Mouse (Mus musculus) left cerebral cortex, adult 2 months (tissue): ENCODE measurements around the gene Gsta4. TPM values are rescaled to one million over a fixed set of nuclear protein-coding genes. Genes with fewer than 3 reads are reported as not detected.
"Not testable (repeated sequence)": the region's sequence is repeated elsewhere in the genome, so short reads cannot be mapped to it uniquely, and the experiment has no call there.

Experiments used
- DNase-seq, 2 experiments: peaks; one replicate each; pipeline ENCODE4 v3.0.0; 2021 to 2022; ENCODE audit warnings: low spot score in 2 of 2, mixed read lengths in 1 of 2; ENCODE audit errors: extremely low spot score in 1 of 2
- H3K27ac ChIP-seq: fragments of 200-600 bp; 2 replicates; pipeline ENCODE4 v1.8.1; 2022
- H3K4me3 ChIP-seq: fragments of 200-600 bp; 2 replicates; pipeline ENCODE4 v1.8.1; 2022
- CTCF ChIP-seq: fragments of 200-600 bp; IDR thresholded peaks from 2 replicates; pipeline ENCODE4 v1.8.1; 2022; ENCODE audit warnings: antibody characterized with exemption, mild to moderate bottlenecking, moderate library complexity
- intact Hi-C: fragments of 180-260 bp; cut with DNase I; formaldehyde crosslinking; loops from one replicate; pipeline ENCODE4 v1.15.1; 2025
- total RNA-seq, 2 experiments: library from RNA; stranded (reverse); gene quantifications; 2 replicates each; pipeline ENCODE4 v1.2.3; 2021

The Gsta4 gene
- total RNA-seq, 2 experiments from 2014 or later, result 38.2 to 39.6 TPM

- Histone ChIP-seq H3K4me3 (no peak overlapping the region), H3K27ac (no peak overlapping the region)
- intact Hi-C loops, result no loop called here
- TF ChIP-seq CTCF, result no peak
- no peak for DNase-seq
These were observed 29.9 kb downstream of the Gsta4 start for GRCm38 (mm10) chr9:78212341-78213049.

DNA sequence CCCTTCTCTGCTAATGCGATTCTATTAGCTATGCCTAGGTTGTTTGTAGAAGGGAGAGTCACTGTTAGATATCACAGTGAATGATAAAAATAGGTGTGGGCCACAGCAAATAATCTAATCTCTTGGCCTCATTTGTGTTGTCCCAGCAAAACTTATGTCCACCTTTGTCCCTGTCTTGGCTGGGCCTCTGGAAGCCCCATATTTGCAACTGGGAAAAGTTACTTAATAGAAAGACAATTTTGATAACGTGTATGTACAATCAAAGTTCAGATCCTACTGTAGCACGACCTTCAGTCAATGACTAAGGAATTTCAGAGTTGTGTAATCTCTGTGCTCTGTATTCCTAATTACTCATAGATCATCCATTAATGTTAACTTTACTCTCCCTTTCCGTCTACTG, 34.5 kb downstream of the Gsta4 start:
- no peak for TF ChIP-seq CTCF
- no peak for DNase-seq
- no peak overlapping the region for H3K4me3 ChIP-seq
- intact Hi-C loops, result no loop called here
- H3K27ac ChIP-seq, result no peak overlapping the region

- Histone ChIP-seq H3K27ac (no peak overlapping the region), H3K4me3 (no peak overlapping the region)
- intact Hi-C loops, result no loop called here
- TF ChIP-seq CTCF, result no peak
- DNase-seq, result no peak
These were observed 40.0 kb downstream of the Gsta4 start for GRCm38 (mm10) chr9:78222616-78223015.

GRCm38 (mm10) chr9:78223221-78223902, 40.8 kb downstream of the Gsta4 start:
- Histone ChIP-seq H3K27ac (no peak overlapping the region), H3K4me3 (no peak overlapping the region)
- TF ChIP-seq CTCF, result no peak
- no peak for DNase-seq
- intact Hi-C loops, result no loop called here

DNA sequence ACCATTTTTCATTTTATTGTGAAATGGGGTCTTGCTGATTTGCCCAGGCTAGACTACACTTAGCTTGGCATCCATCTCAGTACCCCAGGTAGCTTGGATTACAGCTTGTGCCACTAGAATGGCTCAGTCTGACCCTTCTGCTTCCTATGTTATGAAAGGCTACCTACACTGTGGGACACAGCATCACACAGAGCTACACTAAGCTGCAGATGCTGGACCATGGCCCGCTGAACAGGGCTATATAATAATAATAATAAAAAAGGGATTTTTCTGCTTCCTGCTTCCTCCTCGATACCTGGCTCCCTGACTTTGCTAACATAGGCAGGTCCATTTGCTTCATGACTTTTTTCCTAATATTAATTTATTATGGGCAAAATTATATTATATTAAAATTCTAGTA, 41.8 kb downstream of the Gsta4 start:
- intact Hi-C loops, result no loop called here
- no peak overlapping the region for H3K4me3 ChIP-seq
- no peak overlapping the region for H3K27ac ChIP-seq
- no peak for DNase-seq
- no peak for TF ChIP-seq CTCF

DNA sequence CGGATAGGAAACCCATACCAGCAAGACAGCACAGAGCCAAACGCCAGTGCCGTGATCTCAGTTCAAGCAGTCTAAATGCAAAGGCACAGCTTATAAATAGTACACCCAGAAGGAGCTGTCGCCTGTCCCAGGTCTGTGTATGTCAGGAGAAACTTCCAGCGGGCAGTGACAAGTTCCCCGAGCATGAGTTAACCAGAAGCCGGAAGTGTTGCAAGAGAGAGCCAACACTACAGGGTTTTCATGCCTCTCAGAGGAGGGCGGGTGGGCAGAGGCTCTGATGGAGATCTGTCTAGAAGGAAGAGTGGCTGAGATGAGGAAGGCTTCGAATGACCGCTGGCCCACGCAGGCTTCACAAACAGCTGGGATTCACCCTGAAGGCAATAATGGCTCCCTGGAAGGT, 42.7 kb downstream of the Gsta4 start:
- Histone ChIP-seq H3K4me3 (no peak overlapping the region), H3K27ac (no peak overlapping the region)
- intact Hi-C loops, result no loop called here
- no peak for DNase-seq
- no peak for TF ChIP-seq CTCF

DNA sequence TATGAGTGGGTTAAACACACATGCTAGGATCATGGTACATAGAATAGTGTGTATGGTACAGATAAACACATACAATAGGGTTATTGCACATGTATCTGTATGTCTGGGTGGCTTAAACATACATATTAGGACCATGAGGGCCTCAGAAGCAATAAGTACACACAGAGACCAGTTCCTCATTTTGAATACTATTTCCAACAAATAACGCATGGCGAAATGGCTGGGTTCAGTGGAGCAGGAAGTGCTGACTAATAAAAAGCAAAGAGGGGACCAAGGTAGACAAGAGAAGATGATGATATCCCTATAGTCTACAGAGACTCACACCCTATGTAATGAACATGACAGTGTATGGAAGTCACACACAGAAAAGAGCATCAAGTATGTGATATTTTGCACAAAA, 45.5 kb downstream of the Gsta4 start:
- no peak overlapping the region for H3K27ac ChIP-seq
- H3K4me3 ChIP-seq, result no peak overlapping the region
- intact Hi-C loops, result no loop called here
- no peak for DNase-seq
- no peak for TF ChIP-seq CTCF

DNA sequence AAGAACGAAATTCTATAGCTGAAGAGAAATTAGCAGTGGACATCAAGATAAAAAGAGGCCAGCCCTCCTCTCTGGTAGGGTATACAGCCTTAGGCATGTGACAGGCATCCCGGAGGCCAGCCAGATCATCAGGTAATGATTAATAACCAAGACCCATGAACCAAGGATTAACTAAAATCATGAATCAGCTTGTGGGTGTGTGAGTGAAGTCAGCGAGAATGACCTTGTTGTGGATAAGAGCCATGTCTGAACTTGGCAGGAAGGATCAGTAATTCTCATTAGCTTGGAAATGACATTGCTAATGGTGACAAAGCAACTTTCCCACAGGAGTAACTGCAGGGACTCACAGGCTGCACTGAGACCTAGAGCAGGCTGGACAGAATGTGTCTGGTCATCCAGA, 47.1 kb downstream of the Gsta4 start:
- intact Hi-C loops, DNase-seq, H3K4me3 ChIP-seq: not testable (repeated sequence)

GRCm38 (mm10) chr9:78230461-78230860, 47.9 kb downstream of the Gsta4 start, which contains the start of gene Gsta1:
TSS of gene Gsta1 (plus strand) at chr9:78230656.
- H3K27ac ChIP-seq, DNase-seq, H3K4me3 ChIP-seq, intact Hi-C loops: not testable (repeated sequence)

More for the DNA sequence above, 47.1 kb downstream of the Gsta4 start:
- H3K27ac ChIP-seq, result not testable (repeated sequence)

DNA sequence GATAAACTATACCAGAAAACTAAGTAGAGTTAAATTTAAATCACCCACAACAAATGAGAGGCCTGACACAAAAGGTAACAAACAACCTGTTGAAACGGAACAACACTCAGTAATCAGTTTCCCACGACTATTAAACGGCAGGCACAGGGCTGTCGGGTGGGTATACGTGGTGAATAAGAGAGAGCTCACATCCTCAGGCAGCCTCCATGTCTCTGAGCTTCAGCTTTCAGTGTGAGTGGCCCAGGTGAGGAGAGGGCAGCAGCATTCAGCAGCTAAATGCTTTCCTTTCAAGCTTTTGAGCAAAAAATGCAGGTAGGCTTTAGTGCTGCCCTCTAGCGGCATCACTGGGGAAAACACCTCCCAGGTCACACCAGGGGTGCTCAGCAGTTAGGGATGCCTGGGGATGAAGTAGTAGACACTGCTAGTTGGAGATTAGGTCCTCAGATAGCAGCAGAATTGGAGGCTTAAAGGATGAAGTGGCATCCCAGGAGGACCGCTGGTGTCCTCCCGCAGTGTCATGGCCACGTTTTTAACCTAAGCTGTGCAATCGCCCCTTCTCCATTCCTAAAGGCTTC, 50.6 kb downstream of the Gsta4 start:
- DNase-seq, intact Hi-C loops, H3K4me3 ChIP-seq, H3K27ac ChIP-seq: not testable (repeated sequence)

DNA sequence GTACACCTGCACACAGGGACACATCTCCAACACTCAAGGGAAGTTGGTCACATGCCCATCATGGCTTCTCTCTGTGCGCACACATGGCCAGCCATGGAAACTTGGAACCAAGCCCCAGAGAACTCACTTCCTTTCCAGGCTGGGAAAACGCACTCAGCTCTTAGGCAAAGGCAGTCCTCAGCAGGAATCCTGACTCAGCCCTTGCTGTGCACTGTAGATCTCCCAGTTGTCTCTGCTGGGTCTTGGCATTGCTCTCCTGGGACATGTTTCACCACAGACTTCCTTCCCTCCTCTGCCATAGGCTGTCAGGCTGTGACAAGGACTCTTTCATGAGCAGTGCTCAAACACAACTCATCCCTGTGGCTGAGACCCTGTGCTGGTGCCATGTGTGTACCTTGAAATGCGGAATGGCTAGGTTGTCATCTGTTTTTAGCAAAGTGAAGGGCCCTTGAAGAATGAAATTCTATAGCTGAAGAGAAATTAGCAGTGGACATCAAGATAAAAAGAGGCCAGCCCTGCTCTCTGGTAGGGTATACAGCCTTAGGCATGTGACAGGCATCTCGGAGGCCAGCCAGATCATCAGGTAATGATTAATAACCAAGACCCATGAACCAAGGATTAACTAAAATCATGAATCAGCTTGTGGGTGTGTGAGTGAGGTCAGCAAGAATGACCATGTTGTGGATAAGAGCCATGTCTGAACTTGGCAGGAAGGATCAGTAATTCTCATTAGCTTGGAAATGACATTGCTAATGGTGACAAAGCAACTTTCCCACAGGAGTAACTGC, 73.3 kb downstream of the Gsta4 start:
- H3K27ac ChIP-seq, H3K4me3 ChIP-seq, DNase-seq, intact Hi-C loops: not testable (repeated sequence)

GRCm38 (mm10) chr9:78256914-78257313, 74.3 kb downstream of the Gsta4 start, which contains the start of gene Gm3776:
TSS of gene Gm3776 (plus strand) at chr9:78257129.
- H3K27ac ChIP-seq, intact Hi-C loops, H3K4me3 ChIP-seq, DNase-seq: not testable (repeated sequence)

Other genes starting within 250 kb of the Gsta4 start
- gene Gcm1, start 130.8 kb upstream of the Gsta4 start, total RNA-seq, result not detected
- gene Fbxo9, start 73.7 kb upstream of the Gsta4 start, total RNA-seq, result 100 to 1,000 TPM; 106 to 115 TPM
- 10 to 100 TPM; 17.4 to 19.2 TPM for gene Ick, start 73.6 kb upstream of the Gsta4 start, total RNA-seq
- not detected for gene Gsta1, start 47.9 kb downstream of the Gsta4 start, total RNA-seq
- not detected for gene Gm3776, start 74.4 kb downstream of the Gsta4 start, total RNA-seq
- gene Gm10639, start 107.1 kb downstream of the Gsta4 start, total RNA-seq, result not detected
- gene Omt2a, start 132.0 kb downstream of the Gsta4 start, total RNA-seq, result not detected
- not detected for gene Omt2b, start 144.8 kb downstream of the Gsta4 start, total RNA-seq
- gene Gsta2, start 173.0 kb downstream of the Gsta4 start, total RNA-seq, result not detected
- gene Dppa5a, start 185.4 kb downstream of the Gsta4 start, total RNA-seq, result not detected
- gene Ooep, start 196.0 kb downstream of the Gsta4 start, total RNA-seq, result not detected
- under 1 TPM in 1 of 2 experiments, not detected in 1; 0.16 TPM for gene Ddx43, start 213.0 kb downstream of the Gsta4 start, total RNA-seq